ENCODE assay signal across 12 mouse cellular contexts in genomic region chr4:115280342-115280741, GRCm38 (mm10). TPM values are rescaled to one million over a fixed set of nuclear protein-coding genes. Genes with fewer than 3 reads are reported as not detected.
A peak's percentile ranks its signal among the peaks of the same experiment; 100 is the strongest.
DNase-seq lines count a peak whose midpoint lies in the region; ATAC-seq lines count a peak whose summit lies in the region.
"Had no signal": no experiment of that assay in that cellular context is flagged by ENCODE, and none has a peak within 500 bp of the region (broad histone marks: within the 10 kb centered on the region; RNA-seq: fewer than 3 reads in every experiment).

No protein-coding gene starts in this region.

- H3K9ac ChIP-seq in kidney, embryonic 16.5 days (replicated peaks; ENCODE audit: low read length) = no peak overlapping the region
- no peak overlapping the region for H3K9ac ChIP-seq in forebrain, embryonic 15.5 days (replicated peaks)
- H3K9ac ChIP-seq in limb, embryonic 13.5 days = no peak overlapping the region
- peak overlapping the region; percentile 58; the same call in 1 of the 2 replicates for H3K9ac ChIP-seq in neural tube, embryonic 13.5 days

- 0 out of 2 replicates have a peak, but pooled peaks have one; percentile 23 for ATAC-seq in kidney, embryonic 16.5 days (ENCODE audit: low FRiP score, low TSS enrichment)
- ATAC-seq in forebrain, embryonic 15.5 days (replicated peaks) = no peak
- no peak for ATAC-seq in limb, embryonic 13.5 days (ENCODE audit: low FRiP score, low read depth)
- ATAC-seq in neural tube, embryonic 13.5 days (ENCODE audit: low read depth) = peak; percentile 30

- H3K36me3 ChIP-seq in kidney, embryonic 16.5 days (ENCODE audit: insufficient read depth, low read length) = no peaks in the 10 kb centered on the region
- H3K36me3 ChIP-seq in forebrain, embryonic 15.5 days = no peaks in the 10 kb centered on the region
- H3K36me3 ChIP-seq in limb, embryonic 13.5 days = no peaks in the 10 kb centered on the region
- H3K36me3 ChIP-seq in neural tube, embryonic 13.5 days = no peaks in the 10 kb centered on the region

- no peaks in the 10 kb centered on the region for H3K27me3 ChIP-seq in kidney, embryonic 16.5 days (ENCODE audit: insufficient read depth, low read length)
- no peaks in the 10 kb centered on the region for H3K27me3 ChIP-seq in forebrain, embryonic 15.5 days
- no peaks in the 10 kb centered on the region for H3K27me3 ChIP-seq in limb, embryonic 13.5 days
- no peaks in the 10 kb centered on the region for H3K27me3 ChIP-seq in neural tube, embryonic 13.5 days

- H3K27ac ChIP-seq in kidney, embryonic 16.5 days (ENCODE audit: low read length) = no peak overlapping the region
- H3K27ac ChIP-seq in forebrain, embryonic 15.5 days (replicated peaks) = no peak overlapping the region
- no peak overlapping the region for H3K27ac ChIP-seq in limb, embryonic 13.5 days
- H3K27ac ChIP-seq in neural tube, embryonic 13.5 days (replicated peaks) = no peak overlapping the region

- peak overlapping the region; percentile 42; the same call in 1 of the 2 replicates for H3K4me3 ChIP-seq in kidney, embryonic 16.5 days (ENCODE audit: low read length)
- peak overlapping the region; percentile 38; the same call in 1 of the 2 replicates for H3K4me3 ChIP-seq in forebrain, embryonic 15.5 days
- H3K4me3 ChIP-seq in limb, embryonic 13.5 days = no peak overlapping the region
- peak overlapping the region; percentile 40 for H3K4me3 ChIP-seq in neural tube, embryonic 13.5 days

- no peak for DNase-seq in kidney, adult 8-10 months
- no peak for DNase-seq in left cerebral cortex, postnatal 25 days (ENCODE audit: low spot score in 2 of 2)
- DNase-seq in cerebellum, adult 11 months = no peak
- DNase-seq in cerebellum, postnatal 14 days = no peak
- DNase-seq: adrenal gland, postnatal 25 days; kidney, postnatal 14 days; thymus, adult 18-20 months had no signal

- H3K9me3 ChIP-seq in kidney, embryonic 16.5 days (ENCODE audit: low read length) = no peaks in the 10 kb centered on the region
- no peaks in the 10 kb centered on the region for H3K9me3 ChIP-seq in forebrain, embryonic 15.5 days
- H3K9me3 ChIP-seq in limb, embryonic 13.5 days = no peaks in the 10 kb centered on the region
- H3K9me3 ChIP-seq in neural tube, embryonic 13.5 days = no peaks in the 10 kb centered on the region

- H3K4me1 ChIP-seq in kidney, embryonic 16.5 days (ENCODE audit: insufficient read depth, low read length) = no peaks in the 10 kb centered on the region
- H3K4me1 ChIP-seq in forebrain, embryonic 15.5 days = no peaks in the 10 kb centered on the region
- no peaks in the 10 kb centered on the region for H3K4me1 ChIP-seq in limb, embryonic 13.5 days
- 0 out of 2 replicates have a peak, but pooled peaks cover 3% of the 10 kb centered on the region for H3K4me1 ChIP-seq in neural tube, embryonic 13.5 days (replicated peaks)

- intact Hi-C loops in left cerebral cortex, postnatal 25 days (cut with DNase I) = no loop called here

- H3K4me2 ChIP-seq in kidney, embryonic 16.5 days (replicated peaks; ENCODE audit: low read depth, low read length) = peak overlapping the region; percentile 58
- peak overlapping the region; percentile 55 for H3K4me2 ChIP-seq in forebrain, embryonic 15.5 days (replicated peaks)
- peak overlapping the region; percentile 58 for H3K4me2 ChIP-seq in limb, embryonic 13.5 days (replicated peaks)
- peak overlapping the region; percentile 58 for H3K4me2 ChIP-seq in neural tube, embryonic 13.5 days

RNA-seq across cellular contexts. Expression of gene Cyp4a12a, which starts 18.5 kb away (rescaled TPM):
- polyA plus RNA-seq in kidney, embryonic 16.5 days (2015; fragmentation: Nextera tagmentation; extraction: Ambion mirVana) = 0.12 and 0.29 TPM in 2 replicates
- not detected in 2 replicates for polyA plus RNA-seq in forebrain, embryonic 15.5 days (2015; fragmentation: Nextera tagmentation; extraction: Ambion mirVana)
- not detected in 2 replicates for polyA plus RNA-seq in limb, embryonic 13.5 days (2015; fragmentation: Nextera tagmentation; extraction: Ambion mirVana)
- not detected in 2 replicates for polyA plus RNA-seq in neural tube, embryonic 13.5 days (2015; fragmentation: Nextera tagmentation; extraction: Ambion mirVana)
- not detected for total RNA-seq in left cerebral cortex, postnatal 25 days (2021)
- total RNA-seq: adrenal gland, postnatal 25 days had no signal

RNA-seq across cellular contexts. Expression of gene Cyp4a29, which starts 38.5 kb away (rescaled TPM):
- not detected in 2 replicates for polyA plus RNA-seq in kidney, embryonic 16.5 days (2015; fragmentation: Nextera tagmentation; extraction: Ambion mirVana)
- polyA plus RNA-seq in forebrain, embryonic 15.5 days (2015; fragmentation: Nextera tagmentation; extraction: Ambion mirVana) = not detected in 2 replicates
- not detected in 2 replicates for polyA plus RNA-seq in limb, embryonic 13.5 days (2015; fragmentation: Nextera tagmentation; extraction: Ambion mirVana)
- not detected in 2 replicates for polyA plus RNA-seq in neural tube, embryonic 13.5 days (2015; fragmentation: Nextera tagmentation; extraction: Ambion mirVana)
- total RNA-seq in left cerebral cortex, postnatal 25 days (2021) = not detected
- total RNA-seq: adrenal gland, postnatal 25 days; ES-E14 had no signal

Comparison
In these comparisons a context has a peak if more than half of its experiments do, and no peak if none do; other contexts are left out.
1. ATAC-seq: peak in kidney, embryonic 16.5 days (single experiment) and neural tube, embryonic 13.5 days (single experiment); none in forebrain, embryonic 15.5 days (single experiment) and limb, embryonic 13.5 days (single experiment).
2. Peak in every context shown above with its lines, with median percentiles within 50 percentile points of each other: H3K4me2 ChIP-seq.